Mouse (Mus musculus) limb, embryonic 10.5 days (tissue): Measurements from ENCODE around the gene Farp2. TPM values are rescaled to one million over a fixed set of nuclear protein-coding genes. Genes with fewer than 3 reads are reported as not detected.
A peak's percentile ranks its signal among the peaks of the same experiment; 100 is the strongest.
"Not testable (repeated sequence)": the region's sequence is repeated elsewhere in the genome, so short reads cannot be mapped to it uniquely, and the experiment has no call there.

Experiments used
- DNase-seq: peaks from one replicate; pipeline ENCODE4 v3.0.0-alpha.2; 2017; ENCODE audit warnings: low spot score
- H3K27ac ChIP-seq: fragments of 300-500 bp; sonication (generic); 2 replicates; pipeline ENCODE4 v1.5.1; 2016; ENCODE audit warnings: mild to moderate bottlenecking
- H3K27me3 ChIP-seq: fragments of 300-500 bp; sonication (generic); 2 replicates; pipeline ENCODE4 v1.6.1; 2016; ENCODE audit warnings: low read depth, mild to moderate bottlenecking; ENCODE audit not compliant: poor library complexity, severe bottlenecking
- H3K36me3 ChIP-seq: fragments of 300-500 bp; sonication (generic); 2 replicates; pipeline ENCODE4 v1.6.1; 2016; ENCODE audit warnings: mild to moderate bottlenecking, moderate library complexity
- H3K4me1 ChIP-seq: fragments of 300-500 bp; sonication (generic); 2 replicates; pipeline ENCODE4 v1.6.1; 2016
- H3K4me3 ChIP-seq: fragments of 300-500 bp; sonication (generic); 2 replicates; pipeline ENCODE4 v1.5.1; 2016; ENCODE audit warnings: mild to moderate bottlenecking, moderate library complexity
- H3K9me3 ChIP-seq: fragments of 300-500 bp; sonication (generic); replicated peaks from 2 replicates; pipeline ENCODE4 v1.6.1; 2016; ENCODE audit warnings: mild to moderate bottlenecking
- WGBS: fragments of 180-500 bp; shearing (Covaris S2); methylation state at CpG from one replicate; pipeline ENCODE4 v1.1.7; 2016; 5-methylcytosine and 5-hydroxymethylcytosine counted together
- polyA plus RNA-seq: library from polyadenylated mRNA; unstranded; fragments of >200 nt; fragmentation: Nextera tagmentation; extraction: Ambion mirVana; gene quantifications from 2 replicates; pipeline ENCODE4 v1.2.1, GENCODE M21; 2016

The Farp2 gene
- polyA plus RNA-seq, 1 experiment from 2014 or later: 8.4 TPM

- no peak overlapping the region for H3K27ac ChIP-seq
- no peaks in the 10 kb centered on the region for H3K36me3 ChIP-seq
- DNase-seq: no peak
- 54% methylated on average over 2 of the region's 2 CpGs for WGBS
- H3K4me1 ChIP-seq: peaks cover 10% of the 10 kb centered on the region
- no peak overlapping the region for H3K4me3 ChIP-seq
- H3K27me3 ChIP-seq: no peaks in the 10 kb centered on the region
- no peaks in the 10 kb centered on the region for H3K9me3 ChIP-seq
Measured at GRCm38 (mm10) chr1:93654275-93654674, 142.4 kb downstream of the Farp2 start.

GRCm38 (mm10) chr1:93654798-93655197 lies 142.9 kb downstream of the Farp2 start:
- Histone ChIP-seq H3K27me3 (no peaks in the 10 kb centered on the region), H3K27ac (no peak overlapping the region), H3K4me3 (no peak overlapping the region), H3K36me3 (no peaks in the 10 kb centered on the region), H3K9me3 (no peaks in the 10 kb centered on the region), H3K4me1 (peaks cover 10% of the 10 kb centered on the region)
- DNase-seq: no peak
- WGBS: 89% methylated on average over 2 of the region's 2 CpGs

GRCm38 (mm10) chr1:93656325-93657024 lies 144.6 kb downstream of the Farp2 start:
- Histone ChIP-seq H3K36me3 (no peaks in the 10 kb centered on the region), H3K27me3 (no peaks in the 10 kb centered on the region), H3K4me1 (peaks cover 13% of the 10 kb centered on the region), H3K27ac (no peak overlapping the region), H3K4me3 (no peak overlapping the region), H3K9me3 (no peaks in the 10 kb centered on the region)
- 61% methylated on average over 7 of the region's 7 CpGs for WGBS
- no peak for DNase-seq

- Histone ChIP-seq H3K27me3 (no peaks in the 10 kb centered on the region), H3K4me3 (no peak overlapping the region), H3K9me3 (no peaks in the 10 kb centered on the region; the same call in 1 of the 2 replicates), H3K36me3 (no peaks in the 10 kb centered on the region), H3K4me1 (peaks cover 13% of the 10 kb centered on the region), H3K27ac (no peak overlapping the region)
- 80% methylated on average over 5 of the region's 5 CpGs for WGBS
- DNase-seq: no peak
Measured at GRCm38 (mm10) chr1:93657025-93657360, 145.1 kb downstream of the Farp2 start.

GRCm38 (mm10) chr1:93658559-93658958 lies 146.7 kb downstream of the Farp2 start, which contains the start of gene Stk25:
Stk25 (minus strand) TSS chr1:93658659.
- not testable (repeated sequence) for DNase-seq, H3K9me3 ChIP-seq, H3K27ac ChIP-seq, H3K36me3 ChIP-seq, H3K4me3 ChIP-seq, H3K27me3 ChIP-seq
- peaks cover 13% of the 10 kb centered on the region for H3K4me1 ChIP-seq

GRCm38 (mm10) chr1:93667760-93668400 lies 156.0 kb downstream of the Farp2 start:
- Histone ChIP-seq H3K4me1 (peaks cover 22% of the 10 kb centered on the region), H3K27me3 (no peaks in the 10 kb centered on the region), H3K4me3 (no peak overlapping the region), H3K9me3 (no peaks in the 10 kb centered on the region), H3K36me3 (no peaks in the 10 kb centered on the region), H3K27ac (peak overlapping the region; percentile 88)
- peak; percentile 53 for DNase-seq
- 30% methylated on average over 13 of the region's 13 CpGs for WGBS

GRCm38 (mm10) chr1:93668791-93669548 lies 157.1 kb downstream of the Farp2 start:
- no peaks in the 10 kb centered on the region for H3K36me3 ChIP-seq
- H3K4me1 ChIP-seq: peaks cover 22% of the 10 kb centered on the region
- WGBS: 10% methylated on average over 17 of the region's 17 CpGs
- peak overlapping the region; percentile 88 for H3K27ac ChIP-seq
- no peaks in the 10 kb centered on the region for H3K9me3 ChIP-seq
- peak overlapping the region; percentile 50 for H3K4me3 ChIP-seq
- H3K27me3 ChIP-seq: no peaks in the 10 kb centered on the region
- peak; percentile 81 for DNase-seq

GRCm38 (mm10) chr1:93669941-93670340 lies 158.1 kb downstream of the Farp2 start:
- peaks cover 22% of the 10 kb centered on the region for H3K4me1 ChIP-seq
- no peaks in the 10 kb centered on the region for H3K9me3 ChIP-seq
- no peak for DNase-seq
- no peak overlapping the region for H3K4me3 ChIP-seq
- 0 out of 2 replicates have a peak overlapping the region, but pooled peaks have one; percentile 88 for H3K27ac ChIP-seq
- no peaks in the 10 kb centered on the region for H3K27me3 ChIP-seq
- H3K36me3 ChIP-seq: no peaks in the 10 kb centered on the region

Other genes with a start within 250 kb of the Farp2 start
- gene Mterf4, start 206.2 kb upstream of the Farp2 start, polyA plus RNA-seq: 39.4 and 44.2 TPM in 2 replicates
- gene Ppp1r7, start 169.2 kb upstream of the Farp2 start, polyA plus RNA-seq: 77.2 and 88.0 TPM in 2 replicates
- gene Pask, start 168.6 kb upstream of the Farp2 start, polyA plus RNA-seq: 29.0 and 34.7 TPM in 2 replicates
- 0.13 and 0.40 TPM in 2 replicates for gene Ano7, start 138.1 kb upstream of the Farp2 start, polyA plus RNA-seq
- 120 and 134 TPM in 2 replicates for gene Hdlbp, start 33.3 kb upstream of the Farp2 start, polyA plus RNA-seq
- gene Stk25, start 146.6 kb downstream of the Farp2 start, polyA plus RNA-seq: 153 and 185 TPM in 2 replicates
- 34.9 and 37.4 TPM in 2 replicates for gene Bok, start 173.6 kb downstream of the Farp2 start, polyA plus RNA-seq
- gene Atg4b, start 239.4 kb downstream of the Farp2 start, polyA plus RNA-seq: 91.8 and 95.8 TPM in 2 replicates
- 54.8 and 56.3 TPM in 2 replicates for gene Thap4, start 242.8 kb downstream of the Farp2 start, polyA plus RNA-seq